ENCODE assay signal across 8 mouse cellular contexts in the genomic region with DNA sequence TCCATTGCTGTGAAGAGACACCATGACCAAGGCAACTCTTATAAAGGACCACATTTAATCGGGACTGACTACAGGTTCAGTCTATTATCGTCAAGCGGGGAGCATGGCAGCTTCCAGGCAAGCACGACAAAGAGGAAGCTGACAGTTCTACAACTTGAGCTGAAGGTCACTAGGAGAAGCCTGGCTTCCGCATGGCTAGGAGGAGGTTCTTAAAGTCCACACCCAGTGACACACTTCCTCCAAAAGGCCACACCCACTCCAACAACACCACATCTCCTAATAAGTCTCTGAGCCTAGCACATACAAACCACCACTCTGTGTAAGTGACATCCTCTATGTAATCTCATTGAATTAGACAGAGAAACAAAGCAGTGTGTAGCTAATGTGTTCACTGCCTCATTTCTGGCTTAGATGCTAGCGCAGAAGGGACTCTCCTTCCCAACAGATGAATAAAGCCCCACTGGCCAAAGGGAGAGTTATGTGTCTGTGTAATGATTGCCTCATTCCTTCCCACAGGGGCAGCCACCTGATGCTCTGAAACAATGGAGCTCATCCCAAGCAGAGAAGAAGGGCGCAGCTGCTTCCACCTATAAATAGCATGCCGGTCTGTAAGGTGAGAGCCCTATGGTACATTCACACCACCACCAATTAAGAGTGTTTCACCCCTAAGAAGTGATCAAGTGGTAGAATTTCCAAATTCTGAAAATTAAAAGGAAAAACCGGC. TPM values are rescaled to one million over a fixed set of nuclear protein-coding genes. Genes with fewer than 3 reads are reported as not detected.
DNase-seq lines count a peak whose midpoint lies in the region; ATAC-seq and TF ChIP-seq lines count a peak whose summit lies in the region.

No protein-coding gene starts in this region.

- no peaks in the 10 kb centered on the region for H3K27me3 ChIP-seq in C2C12 (ENCODE audit: control insufficient read depth, insufficient read depth, insufficient read length)
- no peaks in the 10 kb centered on the region for H3K27me3 ChIP-seq in heart, postnatal 0 days (ENCODE audit: control insufficient read depth, insufficient read depth, low read length)

- H3K4me1 ChIP-seq in heart, postnatal 0 days (ENCODE audit: control insufficient read depth, insufficient read depth) = peaks cover 36% of the 10 kb centered on the region

- DNase-seq in ES-CJ7 (ENCODE audit: low read depth, low spot score) = peak; percentile 58
- peak; percentile 72 for DNase-seq in heart, postnatal 0 days (ENCODE audit: low spot score)
- DNase-seq in monocyte, adult 2 months (ENCODE audit: low read depth in 1 of 2, low spot score in 2 of 2) = peak; percentile 70 to 76
- DNase-seq in adrenal gland, postnatal 36 days = no peak
- DNase-seq in retina, embryonic 14.5 days (ENCODE audit: low spot score) = no peak
- no peak for DNase-seq in kidney, adult 8-10 months

- no peak overlapping the region; the same call in 1 of the 2 replicates for H3K4me2 ChIP-seq in heart, postnatal 0 days (ENCODE audit: low read depth, low read length)

- 62% methylated on average over 9 of the region's 9 CpGs for WGBS in heart, postnatal 0 days

- H3K79me2 ChIP-seq in C2C12 (ENCODE audit: control insufficient read depth, insufficient read depth) = peaks cover 83% of the 10 kb centered on the region

- no peak overlapping the region for H3K4me3 ChIP-seq in C2C12 (ENCODE audit: insufficient read depth, poor library complexity, severe bottlenecking)
- H3K4me3 ChIP-seq in heart, postnatal 0 days (ENCODE audit: low read depth, low read length) = no peak overlapping the region

- peak overlapping the region; percentile 77 for H3K27ac ChIP-seq in heart, postnatal 0 days (ENCODE audit: low read depth)

- peaks cover 30% of the 10 kb centered on the region for H3K79me3 ChIP-seq in C2C12 (ENCODE audit: low read depth)

- no peak overlapping the region for H3ac ChIP-seq in C2C12 (ENCODE audit: control insufficient read depth, insufficient read length, low read depth)

- no peak for TF ChIP-seq EP300 in heart, postnatal 0 days (IDR thresholded peaks at IDR 0.05; ENCODE audit: low read depth)

- peak; percentile 73 for ATAC-seq in heart, postnatal 0 days (ENCODE audit: insufficient read depth, low read depth)
- no peak for ATAC-seq in erythroid progenitor cell, adult 5-6 weeks (replicated peaks; ENCODE audit: low FRiP score, poor library complexity, severe bottlenecking)

- H3K9ac ChIP-seq in heart, postnatal 0 days (replicated peaks; ENCODE audit: low read depth, low read length) = no peak overlapping the region

- H3K36me3 ChIP-seq in C2C12 (ENCODE audit: control insufficient read depth, insufficient read depth) = no peaks in the 10 kb centered on the region
- no peaks in the 10 kb centered on the region for H3K36me3 ChIP-seq in heart, postnatal 0 days (replicated peaks; ENCODE audit: control insufficient read depth, insufficient read depth, low read length)

- H3K9me3 ChIP-seq in heart, postnatal 0 days (replicated peaks; ENCODE audit: control insufficient read depth, low read length) = no peaks in the 10 kb centered on the region

- no peak for TF ChIP-seq CTCF in C2C12 (IDR thresholded peaks at IDR 0.05; ENCODE audit: control insufficient read depth, insufficient read depth, insufficient read length)
- no peak for TF ChIP-seq CTCF in heart, postnatal 0 days (IDR thresholded peaks at IDR 0.05; ENCODE audit: low read depth)

TF ChIP-seq in C2C12, 6 proteins besides CTCF, POLR2A, EP300 and RAD21:
- TF ChIP-seq MYOG (IDR thresholded peaks at IDR 0.05; ENCODE audit: control insufficient read depth, extremely low read depth, insufficient read length) (no peak), MYOD1 (IDR thresholded peaks at IDR 0.05; ENCODE audit: control insufficient read depth, insufficient read length, low read depth) (peak; percentile 53), CEBPB (IDR thresholded peaks at IDR 0.05; ENCODE audit: low read depth) (peak; percentile 28)

RNA-seq across cellular contexts. Expression of a gene that starts 48.5 kb away (rescaled TPM):
- polyA plus RNA-seq in C2C12 (2012; fragmentation: generic; extraction: Trizol) = 5.6 TPM
- 28.8 and 30.3 TPM in 2 replicates for total RNA-seq in heart, postnatal 0 days (2014; rRNA removed; ENCODE audit: low replicate concordance)
- polyA plus RNA-seq in heart, postnatal 0 days (2015; fragmentation: Nextera tagmentation; extraction: Ambion mirVana) = 3.3 and 3.5 TPM in 2 replicates
- 10 to 100 TPM; 22.9 to 23.0 TPM for total RNA-seq in adrenal gland, postnatal 36 days (2021)
- total RNA-seq in erythroid progenitor cell, adult 5-6 weeks (2015; ENCODE audit: low replicate concordance) = 2.1 and 7.6 TPM in 2 replicates
- total RNA-seq in erythroid progenitor cell, adult 5-6 weeks (2017; ENCODE audit: low replicate concordance) = 0.38 and 2.8 TPM in 2 replicates

Comparison
In these comparisons a context has a peak if more than half of its experiments do, and no peak if none do; other contexts are left out.
1. DNase-seq: peak in ES-CJ7 (single experiment), heart, postnatal 0 days (single experiment) and monocyte, adult 2 months (2 of 2); none in adrenal gland, postnatal 36 days (0 of 2), retina, embryonic 14.5 days (single experiment) and kidney, adult 8-10 months (0 of 2).